Mouse (Mus musculus) neural tube, embryonic 13.5 days (tissue): Measurements from ENCODE around the gene Trim44. TPM values are rescaled to one million over a fixed set of nuclear protein-coding genes. Genes with fewer than 3 reads are reported as not detected.

Source experiments
- ATAC-seq: fragments of 200-750 bp; cut with Nextera tagmentation; 2 replicates; pipeline ENCODE4 v1.8.0; 2017; ENCODE audit warnings: low read depth, mild to moderate bottlenecking, moderate TSS enrichment, moderate library complexity
- H3K27ac ChIP-seq: fragments of 300-500 bp; sonication (generic); replicated peaks from 2 replicates; pipeline ENCODE4 v1.5.1; 2015; ENCODE audit warnings: moderate library complexity, mild to moderate bottlenecking, inconsistent platforms
- H3K27me3 ChIP-seq: fragments of 300-500 bp; sonication (generic); 2 replicates; pipeline ENCODE4 v1.6.1; 2015; ENCODE audit warnings: mild to moderate bottlenecking, inconsistent platforms
- H3K36me3 ChIP-seq: fragments of 300-500 bp; sonication (generic); 2 replicates; pipeline ENCODE4 v1.6.1; 2015; ENCODE audit warnings: mild to moderate bottlenecking, inconsistent platforms
- H3K4me1 ChIP-seq: fragments of 300-500 bp; sonication (generic); replicated peaks from 2 replicates; pipeline ENCODE4 v1.6.1; 2015; ENCODE audit warnings: inconsistent platforms
- H3K4me2 ChIP-seq: fragments of 300-500 bp; sonication (generic); 2 replicates; pipeline ENCODE4 v1.6.1; 2015; ENCODE audit warnings: inconsistent platforms, mild to moderate bottlenecking, moderate library complexity
- H3K4me3 ChIP-seq: fragments of 300-500 bp; sonication (generic); 2 replicates; pipeline ENCODE4 v1.5.1; 2015; ENCODE audit warnings: mild to moderate bottlenecking, inconsistent platforms
- H3K9ac ChIP-seq: fragments of 300-500 bp; sonication (generic); 2 replicates; pipeline ENCODE4 v1.6.1; 2015; ENCODE audit warnings: moderate library complexity, mild to moderate bottlenecking, inconsistent platforms
- H3K9me3 ChIP-seq: fragments of 300-500 bp; sonication (generic); 2 replicates; pipeline ENCODE4 v1.6.1; 2016; ENCODE audit warnings: inconsistent platforms
- WGBS: fragments of 180-500 bp; shearing (Covaris S2); methylation state at CpG from one replicate; pipeline ENCODE4 v1.1.7; 2015; 5-methylcytosine and 5-hydroxymethylcytosine counted together
- polyA plus RNA-seq: library from polyadenylated mRNA; unstranded; fragments of >200 nt; fragmentation: Nextera tagmentation; extraction: Ambion mirVana; gene quantifications from 2 replicates; pipeline ENCODE4 v1.2.1, GENCODE M21; 2015

The Trim44 gene
- polyA plus RNA-seq, 1 experiment from 2014 or later: 54.8 TPM

DNA sequence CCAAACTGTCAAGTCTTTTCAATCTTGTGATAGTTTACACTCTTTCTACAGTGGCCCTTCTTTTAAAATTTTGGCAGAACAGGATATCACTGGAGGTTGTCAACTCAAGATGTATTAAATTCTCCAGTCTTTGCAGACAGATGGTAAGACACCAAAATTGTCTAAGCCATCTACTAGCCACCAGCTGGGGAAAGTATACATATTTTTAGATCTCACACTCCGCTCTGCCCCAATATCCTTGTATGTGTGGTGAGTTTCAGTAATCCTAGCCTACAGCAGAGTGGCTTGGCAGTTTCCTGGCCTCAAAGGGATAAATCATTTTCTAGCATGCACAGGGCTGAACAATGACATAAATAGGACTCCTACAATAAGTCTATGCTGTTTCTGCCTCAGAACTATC is 105.1 kb downstream of the Trim44 start:
- Histone ChIP-seq H3K4me1 (0 out of 2 replicates have a peak, but pooled peaks cover 7% of the 10 kb centered on the region), H3K9ac (no peak overlapping the region), H3K9me3 (no peaks in the 10 kb centered on the region), H3K36me3 (peaks cover 18% of the 10 kb centered on the region), H3K27me3 (no peaks in the 10 kb centered on the region), H3K4me3 (no peak overlapping the region), H3K27ac (no peak overlapping the region), H3K4me2 (no peak overlapping the region)
- ATAC-seq: no peak
- WGBS: 98% methylated on average over 1 of the region's 1 CpGs

DNA sequence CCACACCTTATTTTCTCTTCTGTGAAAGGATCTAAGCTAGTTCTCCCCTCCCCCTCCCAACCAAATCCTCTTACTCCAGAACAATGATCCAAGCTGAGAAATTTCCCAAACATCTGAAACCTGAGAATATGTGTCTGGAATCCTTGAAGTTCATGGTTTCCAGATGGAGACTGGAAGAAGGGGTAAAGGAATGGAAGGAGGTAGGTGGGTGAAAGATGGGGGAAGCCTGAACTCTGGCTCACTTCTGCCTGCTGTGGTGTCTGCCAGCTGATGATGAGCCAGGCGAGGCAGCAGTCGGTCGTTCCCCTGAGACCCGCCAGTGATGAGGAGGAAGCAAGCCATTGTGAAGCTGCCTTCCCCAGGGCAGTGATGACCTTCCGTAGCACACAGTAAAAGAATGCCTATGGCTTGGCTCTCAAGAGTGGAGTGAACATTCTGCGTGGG is 112.8 kb downstream of the Trim44 start:
- Histone ChIP-seq H3K9ac (no peak overlapping the region), H3K4me3 (no peak overlapping the region), H3K27me3 (no peaks in the 10 kb centered on the region), H3K4me1 (peaks cover 17% of the 10 kb centered on the region), H3K4me2 (no peak overlapping the region), H3K27ac (no peak overlapping the region), H3K36me3 (no peaks in the 10 kb centered on the region), H3K9me3 (no peaks in the 10 kb centered on the region)
- 21% methylated on average over 6 of the region's 6 CpGs for WGBS
- no peak for ATAC-seq

DNA sequence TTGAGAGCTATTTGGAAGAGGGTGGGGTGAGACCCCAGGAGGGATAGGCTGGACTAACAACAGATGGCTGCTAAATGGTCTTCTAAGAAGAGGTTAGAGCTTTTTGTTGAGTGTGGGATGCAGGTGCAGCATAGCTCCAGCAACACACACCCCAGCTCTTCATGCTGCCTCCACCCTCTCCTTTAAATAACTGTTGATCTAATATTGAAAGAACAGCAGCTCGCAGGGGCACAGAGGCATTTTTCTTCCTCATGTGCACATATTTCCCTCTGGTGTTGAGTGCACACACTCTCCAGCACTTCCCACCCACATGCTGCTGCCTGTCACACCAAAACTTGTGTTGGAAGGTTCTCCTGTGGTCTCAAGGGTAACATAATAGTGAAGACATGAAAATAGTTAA is 114.4 kb downstream of the Trim44 start:
- H3K27me3 ChIP-seq: no peaks in the 10 kb centered on the region
- ATAC-seq: no peak
- H3K4me1 ChIP-seq: peaks cover 10% of the 10 kb centered on the region
- H3K9ac ChIP-seq: no peak overlapping the region
- no peak overlapping the region for H3K4me3 ChIP-seq
- H3K4me2 ChIP-seq: no peak overlapping the region
- H3K27ac ChIP-seq: no peak overlapping the region
- H3K9me3 ChIP-seq: no peaks in the 10 kb centered on the region
- H3K36me3 ChIP-seq: no peaks in the 10 kb centered on the region
- WGBS: 45% methylated on average over 1 of the region's 1 CpGs

DNA sequence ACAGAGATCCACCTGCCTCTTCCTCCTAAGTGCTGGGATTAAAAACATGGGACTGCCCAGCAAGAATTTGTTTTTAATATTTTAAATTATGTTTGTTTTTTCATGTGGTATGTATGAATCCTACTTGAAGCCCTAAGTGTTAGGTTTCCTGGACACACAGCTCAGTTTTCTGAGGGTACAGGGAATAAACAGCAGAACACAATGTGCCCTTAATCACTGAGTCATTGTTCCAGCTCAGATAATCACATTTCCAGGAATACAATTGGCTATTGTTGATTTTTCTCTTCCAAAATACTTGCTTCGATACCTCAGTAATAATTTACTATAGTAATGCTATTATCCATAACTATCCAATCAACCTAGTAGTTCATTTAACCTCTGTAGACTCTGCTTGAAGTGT is 115.6 kb downstream of the Trim44 start:
- no peaks in the 10 kb centered on the region for H3K9me3 ChIP-seq
- ATAC-seq: no peak
- H3K4me2 ChIP-seq: no peak overlapping the region
- H3K36me3 ChIP-seq: no peaks in the 10 kb centered on the region
- no peak overlapping the region for H3K4me3 ChIP-seq
- H3K4me1 ChIP-seq: peaks cover 10% of the 10 kb centered on the region
- no peak overlapping the region for H3K27ac ChIP-seq
- WGBS: 69% methylated on average over 1 of the region's 1 CpGs
- no peak overlapping the region for H3K9ac ChIP-seq
- no peaks in the 10 kb centered on the region for H3K27me3 ChIP-seq

DNA sequence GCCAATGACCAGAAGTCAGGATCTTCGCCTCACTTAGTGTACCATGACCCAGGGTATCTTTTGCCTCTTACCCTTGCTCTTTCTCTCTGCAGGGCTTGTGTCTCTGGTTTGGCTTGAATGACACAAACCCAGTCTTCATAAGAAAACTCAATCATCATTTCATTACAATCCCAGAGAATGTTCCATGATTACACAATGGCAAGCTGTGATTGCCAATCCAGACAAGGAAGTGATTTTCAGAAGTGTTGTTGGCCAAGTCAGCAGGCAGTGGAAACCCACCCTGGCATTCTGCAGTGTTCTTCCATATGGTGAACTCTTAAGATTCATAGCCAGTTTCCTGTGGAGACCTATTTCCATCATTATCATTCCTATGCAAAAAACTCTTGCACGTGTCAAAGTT is 116.1 kb downstream of the Trim44 start:
- WGBS: 82% methylated on average over 2 of the region's 2 CpGs
- no peaks in the 10 kb centered on the region for H3K9me3 ChIP-seq
- no peak for ATAC-seq

DNA sequence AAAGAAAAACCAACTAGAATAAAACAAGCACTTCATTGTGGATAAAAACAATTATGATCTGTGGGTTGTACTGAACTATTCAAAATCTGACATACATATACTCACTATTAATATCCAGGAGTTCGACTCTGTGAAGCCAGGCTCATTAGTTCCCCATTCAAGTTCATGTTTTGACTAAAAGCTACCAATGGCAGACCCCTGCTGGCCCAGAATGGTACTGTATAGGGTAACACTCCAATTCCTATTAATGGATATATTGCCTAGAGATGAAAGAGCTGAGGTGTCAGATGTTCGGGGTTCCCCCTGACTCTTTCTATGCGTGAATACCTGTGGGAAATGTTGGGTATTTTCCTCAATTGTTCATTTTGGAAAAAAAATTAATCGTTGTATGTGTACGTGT is 117.6 kb downstream of the Trim44 start:
- Histone ChIP-seq H3K4me1 (peaks cover 7% of the 10 kb centered on the region), H3K27me3 (no peaks in the 10 kb centered on the region), H3K9me3 (no peaks in the 10 kb centered on the region), H3K4me2 (no peak overlapping the region), H3K4me3 (no peak overlapping the region), H3K9ac (no peak overlapping the region), H3K36me3 (no peaks in the 10 kb centered on the region), H3K27ac (no peak overlapping the region)
- 58% methylated on average over 5 of the region's 5 CpGs for WGBS
- ATAC-seq: no peak

More for the DNA sequence above, 116.1 kb downstream of the Trim44 start:
- Histone ChIP-seq H3K4me1 (peaks cover 10% of the 10 kb centered on the region), H3K27me3 (no peaks in the 10 kb centered on the region), H3K9ac (no peak overlapping the region), H3K27ac (no peak overlapping the region), H3K4me3 (no peak overlapping the region), H3K4me2 (no peak overlapping the region), H3K36me3 (no peaks in the 10 kb centered on the region)

DNA sequence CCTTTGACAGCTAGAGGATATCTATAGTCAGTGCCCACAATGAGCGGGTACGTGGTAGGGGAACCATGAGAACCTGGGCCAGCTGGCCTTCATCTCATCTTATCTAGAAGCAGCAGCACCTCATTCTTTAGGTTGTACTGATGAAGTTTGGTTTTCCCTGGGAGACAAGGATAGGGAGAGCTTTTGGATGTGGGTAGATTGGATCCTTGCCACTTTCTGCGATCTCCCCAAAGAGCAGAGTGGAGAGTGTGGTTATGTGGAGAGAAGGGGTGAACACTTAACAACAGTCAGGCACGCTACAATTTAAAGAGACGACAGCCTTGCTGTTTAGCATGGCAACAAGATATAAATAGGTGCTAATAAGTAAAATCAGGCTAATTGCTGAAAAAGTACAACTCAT is 119.0 kb downstream of the Trim44 start:
- no peak for ATAC-seq
- Histone ChIP-seq H3K9ac (no peak overlapping the region), H3K27me3 (no peaks in the 10 kb centered on the region), H3K4me2 (no peak overlapping the region), H3K27ac (no peak overlapping the region), H3K4me1 (no peaks in the 10 kb centered on the region), H3K9me3 (no peaks in the 10 kb centered on the region), H3K36me3 (no peaks in the 10 kb centered on the region), H3K4me3 (no peak overlapping the region)
- WGBS: 90% methylated on average over 5 of the region's 5 CpGs

DNA sequence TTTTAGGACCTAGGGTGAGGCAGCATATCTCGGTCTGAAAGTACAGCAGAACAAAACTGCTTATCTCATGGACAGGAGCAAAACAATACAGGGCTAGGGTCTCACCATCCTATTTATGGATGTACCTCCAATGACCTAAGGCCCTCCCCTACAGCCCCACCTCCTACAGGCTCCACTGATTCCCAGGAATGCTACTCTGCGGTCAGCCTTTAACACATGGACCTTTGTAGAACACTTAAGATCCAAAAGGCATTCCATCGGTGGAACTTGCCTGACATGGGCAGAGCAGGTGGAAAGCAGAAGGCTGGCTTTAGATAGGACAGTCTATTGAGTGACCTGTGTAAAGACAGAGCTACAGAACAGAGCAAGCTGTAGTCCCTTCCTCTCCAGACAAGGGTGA is 120.3 kb downstream of the Trim44 start:
- Histone ChIP-seq H3K4me1 (no peaks in the 10 kb centered on the region), H3K36me3 (no peaks in the 10 kb centered on the region), H3K4me3 (no peak overlapping the region)

DNA sequence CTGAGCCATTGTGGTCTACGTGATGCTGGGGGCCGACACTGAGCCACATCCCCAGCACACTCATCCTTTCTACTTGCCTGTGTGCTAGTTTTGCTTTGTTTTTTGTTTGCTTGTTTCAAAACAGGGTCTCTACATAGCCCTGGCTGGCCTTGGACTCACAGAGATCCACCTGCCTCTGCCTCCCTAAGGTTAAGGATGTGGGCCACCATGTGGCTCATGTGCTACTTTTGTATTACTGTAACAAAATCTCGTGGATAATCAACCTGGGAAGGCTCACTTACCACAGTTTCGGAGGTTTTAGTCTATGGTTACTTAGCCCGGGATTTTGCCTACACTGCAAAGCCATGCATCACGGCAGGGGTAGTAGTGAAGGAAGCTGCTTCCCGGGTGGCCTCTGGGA is 125.5 kb downstream of the Trim44 start:
- H3K9ac ChIP-seq: no peak overlapping the region
- peaks cover 5% of the 10 kb centered on the region; the same call in 1 of the 2 replicates for H3K4me1 ChIP-seq
- H3K27ac ChIP-seq: no peak overlapping the region
- no peak overlapping the region for H3K4me2 ChIP-seq
- H3K4me3 ChIP-seq: no peak overlapping the region
- H3K9me3 ChIP-seq: no peaks in the 10 kb centered on the region
- no peaks in the 10 kb centered on the region for H3K36me3 ChIP-seq
- no peaks in the 10 kb centered on the region for H3K27me3 ChIP-seq
- 88% methylated on average over 7 of the region's 7 CpGs for WGBS
- no peak for ATAC-seq

More for the DNA sequence above, 120.3 kb downstream of the Trim44 start:
- no peaks in the 10 kb centered on the region for H3K27me3 ChIP-seq
- WGBS: 83% methylated on average over 3 of the region's 3 CpGs
- ATAC-seq: no peak
- H3K9me3 ChIP-seq: no peaks in the 10 kb centered on the region
- no peak overlapping the region for H3K27ac ChIP-seq
- H3K4me2 ChIP-seq: no peak overlapping the region
- no peak overlapping the region for H3K9ac ChIP-seq

DNA sequence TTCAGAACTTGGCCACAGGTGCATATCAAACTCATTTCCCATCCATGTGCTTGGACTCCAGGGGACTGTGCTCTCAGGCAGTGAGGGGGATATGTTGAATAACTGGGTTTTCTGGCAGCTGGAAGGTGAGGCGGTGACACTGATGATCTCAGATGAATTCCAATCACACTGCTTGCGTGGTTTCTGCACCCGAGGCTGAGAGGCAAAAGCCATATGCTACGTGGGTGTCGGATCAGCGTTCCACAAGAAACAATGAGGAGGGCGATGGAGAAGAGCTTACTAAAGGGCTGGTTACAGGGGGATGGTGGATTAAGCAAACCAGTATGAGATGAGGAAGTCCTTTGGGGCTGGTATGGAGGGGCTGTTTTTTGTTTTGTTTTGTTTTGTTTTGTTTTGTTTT is 127.8 kb downstream of the Trim44 start:
- no peak overlapping the region for H3K4me3 ChIP-seq
- H3K27me3 ChIP-seq: no peaks in the 10 kb centered on the region
- peaks cover 5% of the 10 kb centered on the region; the same call in 1 of the 2 replicates for H3K4me1 ChIP-seq
- no peaks in the 10 kb centered on the region for H3K9me3 ChIP-seq
- H3K36me3 ChIP-seq: no peaks in the 10 kb centered on the region
- H3K4me2 ChIP-seq: no peak overlapping the region
- 82% methylated on average over 7 of the region's 7 CpGs for WGBS
- ATAC-seq: no peak
- H3K27ac ChIP-seq: no peak overlapping the region
- no peak overlapping the region for H3K9ac ChIP-seq

DNA sequence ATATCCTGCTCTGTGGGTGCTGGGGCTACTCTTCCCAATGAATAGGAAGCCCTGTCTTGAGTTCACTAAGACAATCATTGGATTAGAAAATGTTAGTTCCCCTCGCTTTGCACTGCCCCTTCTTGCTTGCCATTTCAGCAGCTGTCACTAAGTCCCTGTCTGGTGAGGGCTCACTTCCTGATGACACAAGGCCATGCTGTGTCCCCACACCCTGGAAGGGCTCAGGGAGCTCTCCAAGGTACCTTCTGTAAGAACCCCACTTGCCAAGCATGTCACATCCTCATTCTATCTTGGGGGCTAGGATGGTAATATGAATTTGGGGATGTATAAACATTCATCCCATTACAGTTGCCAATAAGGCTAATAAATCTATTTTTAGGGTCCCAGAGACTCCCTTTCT is 129.7 kb downstream of the Trim44 start:
- H3K27ac ChIP-seq: no peak overlapping the region
- 50% methylated on average over 1 of the region's 1 CpGs for WGBS
- no peak overlapping the region for H3K4me2 ChIP-seq
- H3K4me1 ChIP-seq: peaks cover 5% of the 10 kb centered on the region; the same call in 1 of the 2 replicates
- no peaks in the 10 kb centered on the region for H3K27me3 ChIP-seq
- H3K36me3 ChIP-seq: no peaks in the 10 kb centered on the region
- H3K9me3 ChIP-seq: no peaks in the 10 kb centered on the region
- no peak overlapping the region for H3K9ac ChIP-seq
- no peak for ATAC-seq
- no peak overlapping the region for H3K4me3 ChIP-seq

DNA sequence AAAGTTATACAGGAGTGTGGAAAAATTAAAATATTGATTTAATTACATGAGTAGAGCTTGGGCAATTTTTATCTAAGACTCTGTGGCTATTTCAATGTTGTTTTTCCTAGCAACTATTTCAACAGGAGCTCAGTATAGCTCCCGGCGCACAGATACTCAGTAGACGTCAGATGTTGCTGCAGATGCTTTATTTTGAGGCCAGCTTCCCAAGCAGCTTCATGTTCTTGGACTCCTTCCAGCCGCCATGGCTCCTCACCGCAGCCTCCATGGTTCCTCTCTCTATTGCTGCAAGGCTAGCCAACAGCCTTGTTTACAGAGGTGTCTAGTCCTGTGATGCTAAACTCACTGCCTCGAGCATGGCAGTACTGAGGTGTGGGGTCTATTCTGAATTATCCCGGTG is 134.3 kb downstream of the Trim44 start:
- H3K36me3 ChIP-seq: no peaks in the 10 kb centered on the region
- H3K9ac ChIP-seq: no peak overlapping the region
- H3K4me2 ChIP-seq: no peak overlapping the region
- H3K9me3 ChIP-seq: no peaks in the 10 kb centered on the region
- H3K4me3 ChIP-seq: no peak overlapping the region
- WGBS: 82% methylated on average over 7 of the region's 7 CpGs
- H3K27me3 ChIP-seq: no peaks in the 10 kb centered on the region; the same call in 1 of the 2 replicates
- no peak for ATAC-seq
- H3K27ac ChIP-seq: no peak overlapping the region
- peaks cover 5% of the 10 kb centered on the region; the same call in 1 of the 2 replicates for H3K4me1 ChIP-seq

DNA sequence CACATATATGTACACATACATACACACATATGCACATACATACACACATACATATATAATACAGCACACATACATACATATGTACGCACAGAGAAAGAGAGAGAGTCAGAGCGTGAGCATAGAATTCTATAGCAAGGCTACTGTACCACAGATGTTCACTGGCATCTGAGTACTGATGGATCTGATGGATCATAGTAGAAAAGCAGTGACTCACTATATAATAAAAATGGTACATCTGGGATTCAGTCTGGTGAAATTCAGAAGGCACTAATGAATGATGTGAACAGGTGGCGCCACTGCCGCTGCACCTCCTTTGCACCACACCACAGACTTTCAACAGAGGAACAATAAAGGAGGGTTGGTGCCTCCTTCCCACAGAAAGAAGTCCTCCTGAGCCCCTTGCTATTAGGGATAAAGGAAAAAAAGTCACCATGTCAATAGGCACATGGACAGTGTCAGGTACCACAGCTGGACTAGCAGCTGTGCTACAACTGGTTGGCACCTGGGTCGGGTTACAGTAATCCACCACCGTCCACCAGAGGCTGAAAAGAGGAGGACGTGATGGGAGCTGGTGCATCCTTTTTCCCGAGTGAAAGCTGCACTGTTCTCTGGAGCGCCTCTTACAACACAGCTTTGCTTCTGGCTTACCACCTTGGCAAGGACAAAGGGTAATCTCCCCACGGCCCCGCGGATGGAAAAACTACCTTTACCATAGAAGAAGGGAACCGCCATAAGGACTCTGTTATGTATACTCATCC is 139.9 kb downstream of the Trim44 start:
- 69% methylated on average over 13 of the region's 13 CpGs for WGBS
- Histone ChIP-seq H3K4me3 (no peak overlapping the region), H3K4me1 (no peaks in the 10 kb centered on the region), H3K27me3 (no peaks in the 10 kb centered on the region; the same call in 1 of the 2 replicates), H3K9me3 (no peaks in the 10 kb centered on the region), H3K36me3 (no peaks in the 10 kb centered on the region), H3K9ac (no peak overlapping the region), H3K4me2 (no peak overlapping the region), H3K27ac (no peak overlapping the region)
- no peak for ATAC-seq
